Mouse (Mus musculus): ENCODE measurements around the gene Rhebl1. TPM values are rescaled to one million over a fixed set of nuclear protein-coding genes. Genes with fewer than 3 reads are reported as not detected.
A peak's percentile ranks its signal among the peaks of the same experiment; 100 is the strongest.

Gene Rhebl1
- polyA plus RNA-seq, 1 experiment from 2014 or later: 6.6 TPM

GRCm38 (mm10) chr15:98870179-98871069 lies 23.9 kb downstream of the Rhebl1 start:
- Histone ChIP-seq H3K27ac (replicated peaks) (peak overlapping the region; percentile 100), H3K4me3 (peak overlapping the region; percentile 98), H3K36me3 (peaks cover 17% of the 10 kb centered on the region), H3K27me3 (replicated peaks) (no peaks in the 10 kb centered on the region), H3K4me1 (peaks cover 44% of the 10 kb centered on the region), H3K4me2 (peak overlapping the region; percentile 100), H3K9ac (peak overlapping the region; percentile 100), H3K9me3 (no peaks in the 10 kb centered on the region)
- ATAC-seq (ENCODE audit: extremely low read depth, insufficient number of reproducible peaks, low FRiP score, low TSS enrichment): no peak
- WGBS: under 1% methylated on average over 16 of the region's 16 CpGs

GRCm38 (mm10) chr15:98869342-98870178 lies 24.8 kb downstream of the Rhebl1 start:
- Histone ChIP-seq H3K27ac (replicated peaks) (peak overlapping the region; percentile 100), H3K4me1 (peaks cover 44% of the 10 kb centered on the region), H3K9ac (peak overlapping the region; percentile 100), H3K27me3 (replicated peaks) (no peaks in the 10 kb centered on the region), H3K4me3 (peak overlapping the region; percentile 98), H3K36me3 (peaks cover 26% of the 10 kb centered on the region), H3K9me3 (no peaks in the 10 kb centered on the region), H3K4me2 (peak overlapping the region; percentile 100)
- WGBS: 3% methylated on average over 8 of the region's 8 CpGs
- ATAC-seq (ENCODE audit: extremely low read depth, insufficient number of reproducible peaks, low FRiP score, low TSS enrichment): no peak

- WGBS: 24% methylated on average over 11 of the region's 11 CpGs
- ATAC-seq (ENCODE audit: extremely low read depth, insufficient number of reproducible peaks, low FRiP score, low TSS enrichment): no peak
These were observed 25.8 kb downstream of the Rhebl1 start for GRCm38 (mm10) chr15:98868346-98869063.

GRCm38 (mm10) chr15:98867321-98867720 lies 27.0 kb downstream of the Rhebl1 start:
- Histone ChIP-seq H3K27me3 (replicated peaks) (no peaks in the 10 kb centered on the region), H3K9me3 (no peaks in the 10 kb centered on the region), H3K27ac (replicated peaks) (0 out of 2 replicates have a peak overlapping the region, but pooled peaks have one; percentile 100), H3K36me3 (peaks cover 48% of the 10 kb centered on the region), H3K4me2 (peak overlapping the region; percentile 100), H3K4me3 (peak overlapping the region; percentile 98), H3K9ac (peak overlapping the region; percentile 100), H3K4me1 (peaks cover 35% of the 10 kb centered on the region)
- WGBS: 49% methylated on average over 6 of the region's 6 CpGs
- no peak for ATAC-seq (ENCODE audit: extremely low read depth, insufficient number of reproducible peaks, low FRiP score, low TSS enrichment)

More at GRCm38 (mm10) chr15:98868346-98869063, 25.8 kb downstream of the Rhebl1 start:
- Histone ChIP-seq H3K4me2 (peak overlapping the region; percentile 100), H3K4me1 (peaks cover 44% of the 10 kb centered on the region), H3K27me3 (replicated peaks) (no peaks in the 10 kb centered on the region), H3K36me3 (peaks cover 36% of the 10 kb centered on the region), H3K27ac (replicated peaks) (peak overlapping the region; percentile 100), H3K9ac (peak overlapping the region; percentile 100), H3K4me3 (peak overlapping the region; percentile 98), H3K9me3 (no peaks in the 10 kb centered on the region)

- Histone ChIP-seq H3K4me3 (no peak overlapping the region), H3K27ac (replicated peaks) (no peak overlapping the region), H3K9me3 (no peaks in the 10 kb centered on the region), H3K36me3 (peaks cover 56% of the 10 kb centered on the region), H3K4me1 (peaks cover 35% of the 10 kb centered on the region), H3K9ac (peak overlapping the region; percentile 100; the same call in 1 of the 2 replicates), H3K4me2 (no peak overlapping the region), H3K27me3 (replicated peaks) (no peaks in the 10 kb centered on the region)
- whole genome bisulfite sequencing: 67% methylated on average over 5 of the region's 5 CpGs
- no peak for ATAC-seq (ENCODE audit: extremely low read depth, insufficient number of reproducible peaks, low FRiP score, low TSS enrichment)
These were observed 27.8 kb downstream of the Rhebl1 start for GRCm38 (mm10) chr15:98866501-98866900.

- Histone ChIP-seq H3K27ac (replicated peaks) (no peak overlapping the region), H3K4me2 (no peak overlapping the region), H3K4me3 (no peak overlapping the region), H3K9ac (no peak overlapping the region), H3K27me3 (replicated peaks) (no peaks in the 10 kb centered on the region), H3K4me1 (peaks cover 35% of the 10 kb centered on the region), H3K36me3 (peaks cover 64% of the 10 kb centered on the region), H3K9me3 (no peaks in the 10 kb centered on the region)
- WGBS: 94% methylated on average over 8 of the region's 8 CpGs
- no peak for ATAC-seq (ENCODE audit: extremely low read depth, insufficient number of reproducible peaks, low FRiP score, low TSS enrichment)
These were observed 28.6 kb downstream of the Rhebl1 start for GRCm38 (mm10) chr15:98865771-98866170.

GRCm38 (mm10) chr15:98864951-98865350 lies 29.4 kb downstream of the Rhebl1 start:
- no peaks in the 10 kb centered on the region for H3K27me3 ChIP-seq (replicated peaks)
- 93% methylated on average over 6 of the region's 6 CpGs for WGBS
- no peak for ATAC-seq (ENCODE audit: extremely low read depth, insufficient number of reproducible peaks, low FRiP score, low TSS enrichment)
- H3K36me3 ChIP-seq: peaks cover 72% of the 10 kb centered on the region
- H3K27ac ChIP-seq (replicated peaks): no peak overlapping the region
- H3K4me2 ChIP-seq: no peak overlapping the region
- H3K9ac ChIP-seq: no peak overlapping the region
- peaks cover 33% of the 10 kb centered on the region for H3K4me1 ChIP-seq
- H3K9me3 ChIP-seq: no peaks in the 10 kb centered on the region
- H3K4me3 ChIP-seq: no peak overlapping the region

GRCm38 (mm10) chr15:98863451-98863958 lies 30.8 kb downstream of the Rhebl1 start:
- H3K4me1 ChIP-seq: peaks cover 19% of the 10 kb centered on the region
- 90% methylated on average over 12 of the region's 12 CpGs for WGBS
- H3K9me3 ChIP-seq: no peaks in the 10 kb centered on the region
- H3K9ac ChIP-seq: no peak overlapping the region
- no peak for ATAC-seq (ENCODE audit: extremely low read depth, insufficient number of reproducible peaks, low FRiP score, low TSS enrichment)
- no peak overlapping the region for H3K4me2 ChIP-seq
- H3K36me3 ChIP-seq: peaks cover 86% of the 10 kb centered on the region
- H3K27ac ChIP-seq (replicated peaks): no peak overlapping the region
- no peaks in the 10 kb centered on the region for H3K27me3 ChIP-seq (replicated peaks)
- no peak overlapping the region for H3K4me3 ChIP-seq

GRCm38 (mm10) chr15:98861701-98862410 lies 32.5 kb downstream of the Rhebl1 start:
- Histone ChIP-seq H3K9me3 (no peaks in the 10 kb centered on the region), H3K4me3 (no peak overlapping the region), H3K9ac (no peak overlapping the region), H3K4me1 (peaks cover 2% of the 10 kb centered on the region), H3K4me2 (no peak overlapping the region), H3K27ac (replicated peaks) (no peak overlapping the region), H3K36me3 (peaks cover 100% of the 10 kb centered on the region), H3K27me3 (replicated peaks) (no peaks in the 10 kb centered on the region)
- no peak for ATAC-seq (ENCODE audit: extremely low read depth, insufficient number of reproducible peaks, low FRiP score, low TSS enrichment)
- 85% methylated on average over 21 of the region's 21 CpGs for WGBS

GRCm38 (mm10) chr15:98860921-98861320 lies 33.4 kb downstream of the Rhebl1 start:
- Histone ChIP-seq H3K4me3 (no peak overlapping the region), H3K9ac (no peak overlapping the region), H3K36me3 (peaks cover 100% of the 10 kb centered on the region), H3K4me1 (no peaks in the 10 kb centered on the region), H3K27ac (replicated peaks) (no peak overlapping the region), H3K4me2 (no peak overlapping the region), H3K27me3 (replicated peaks) (no peaks in the 10 kb centered on the region), H3K9me3 (no peaks in the 10 kb centered on the region)
- no peak for ATAC-seq (ENCODE audit: extremely low read depth, insufficient number of reproducible peaks, low FRiP score, low TSS enrichment)
- WGBS: 96% methylated on average over 18 of the region's 18 CpGs
